Mouse (Mus musculus) retina, postnatal 1 day (tissue): ENCODE data around the gene Plcd3.

Source experiments
- DNase-seq: peaks from one replicate; pipeline ENCODE4 v3.0.0-alpha.2; 2012

Gene Plcd3

GRCm38 (mm10) chr11:103096979-103097894 lies 4.2 kb downstream of the Plcd3 start:
- DNase-seq: no peak

DNA sequence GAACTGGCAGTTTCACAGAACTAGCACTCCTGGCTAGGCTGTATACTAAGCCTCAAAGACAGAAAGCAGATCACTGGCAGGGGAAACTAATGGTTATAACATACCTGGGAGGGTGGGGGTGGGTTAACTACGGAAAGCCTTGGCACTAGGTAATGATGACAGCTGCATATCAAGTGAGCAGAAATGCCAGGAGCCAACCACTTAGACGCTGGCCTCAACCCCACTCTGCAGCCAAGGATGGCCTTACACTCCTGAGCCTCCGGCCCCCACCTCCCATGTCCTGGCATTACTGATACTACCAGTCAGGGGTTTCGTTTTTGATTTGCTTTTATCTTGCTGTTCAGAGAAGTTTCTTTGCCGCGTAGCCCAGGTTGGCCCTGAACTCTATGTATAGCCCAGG lies 5.7 kb downstream of the Plcd3 start:
- no peak for DNase-seq

DNA sequence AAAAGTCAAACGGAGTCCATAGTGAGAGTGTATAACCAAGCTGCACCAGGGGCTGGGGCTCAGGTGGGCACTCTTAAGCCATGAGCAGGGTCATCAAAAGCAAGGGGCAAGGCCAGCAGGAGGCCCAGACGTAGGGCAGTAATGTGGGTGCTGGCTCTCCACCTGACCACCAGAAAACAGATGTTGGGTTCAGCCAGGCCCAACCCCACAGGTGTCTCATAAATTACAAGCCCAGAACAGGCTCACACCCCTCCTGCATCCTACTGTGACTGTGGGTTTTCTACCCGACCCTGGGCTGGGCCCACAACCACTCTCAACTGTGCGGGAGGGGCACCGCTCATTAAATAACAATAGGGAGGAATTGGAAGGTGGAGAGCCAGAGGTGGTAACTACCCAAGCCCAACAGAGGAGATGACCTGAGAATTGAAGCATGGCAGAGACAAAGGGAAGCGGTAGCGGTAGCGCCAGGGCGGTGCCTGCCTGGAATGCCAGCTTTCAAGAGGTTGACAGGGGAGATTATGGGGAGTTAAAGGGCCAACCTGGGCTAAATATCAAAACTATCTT lies 6.3 kb downstream of the Plcd3 start:
- no peak for DNase-seq

DNA sequence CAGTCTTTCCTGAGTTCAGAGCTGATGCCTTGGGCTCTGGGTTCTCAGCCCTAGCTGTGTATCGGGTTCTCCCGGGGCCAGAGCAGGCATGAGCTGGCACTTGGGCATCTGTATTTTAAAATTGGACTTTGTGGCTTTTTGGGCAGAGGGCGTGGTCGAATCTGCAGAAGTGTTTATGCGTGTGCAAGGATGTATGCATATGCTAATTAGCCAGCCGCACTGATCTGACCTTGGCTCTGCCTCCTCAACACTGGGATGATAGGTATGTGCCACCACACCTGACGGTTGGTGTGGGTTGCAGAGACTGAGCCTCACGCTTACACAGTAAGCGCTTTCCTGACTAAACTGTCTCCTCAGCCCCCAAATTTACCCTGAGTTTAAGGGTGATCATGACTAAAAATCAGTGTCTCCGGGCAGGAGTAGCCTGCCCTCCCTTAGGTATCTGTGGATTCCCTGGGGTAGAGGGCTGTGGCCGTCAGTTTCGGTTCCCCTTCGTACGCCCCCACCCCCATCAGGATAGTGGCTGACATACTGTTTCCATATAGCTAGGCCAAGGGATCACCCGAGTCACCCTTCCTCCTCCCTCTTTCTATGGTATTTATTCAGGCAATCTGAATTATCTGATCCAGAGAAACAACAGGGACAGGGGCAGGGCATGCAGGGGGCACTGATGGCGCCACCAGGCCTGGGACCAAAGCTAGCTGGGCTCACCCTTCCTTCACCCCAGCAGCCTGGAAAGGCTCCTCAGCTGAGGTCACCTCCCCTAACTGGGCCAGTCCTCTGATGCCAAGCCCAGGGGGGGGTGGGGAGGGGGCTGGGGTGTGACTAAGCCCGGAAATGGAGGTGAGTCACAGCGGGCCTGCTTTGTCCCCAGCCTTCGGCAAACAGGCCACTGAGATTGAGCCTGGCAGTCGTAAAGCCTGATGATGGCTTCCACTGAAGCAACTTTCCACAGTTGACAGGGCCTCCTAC lies 7.3 kb downstream of the Plcd3 start:
- DNase-seq: no peak

GRCm38 (mm10) chr11:103093306-103093705 lies 8.2 kb downstream of the Plcd3 start:
- DNase-seq: no peak

DNA sequence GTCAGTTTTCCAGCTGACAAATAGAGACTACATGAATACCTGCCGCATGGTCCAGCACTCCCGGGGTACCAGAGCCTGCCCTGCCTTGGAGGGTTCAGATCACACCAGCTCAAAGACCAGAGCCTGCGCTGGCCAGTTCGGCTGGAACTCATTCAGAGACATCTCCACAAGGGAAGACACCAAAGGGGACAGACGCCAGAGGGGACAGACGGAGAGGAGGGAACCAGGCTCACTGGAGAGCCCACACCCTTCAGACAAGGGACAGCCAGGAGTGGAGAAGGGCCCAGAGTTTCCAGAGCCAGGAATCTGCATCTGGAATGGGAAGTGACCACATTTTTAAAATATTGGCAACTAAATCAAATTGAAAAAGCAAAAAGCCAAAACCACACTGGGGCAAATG lies 19.8 kb downstream of the Plcd3 start:
- DNase-seq: no peak

DNA sequence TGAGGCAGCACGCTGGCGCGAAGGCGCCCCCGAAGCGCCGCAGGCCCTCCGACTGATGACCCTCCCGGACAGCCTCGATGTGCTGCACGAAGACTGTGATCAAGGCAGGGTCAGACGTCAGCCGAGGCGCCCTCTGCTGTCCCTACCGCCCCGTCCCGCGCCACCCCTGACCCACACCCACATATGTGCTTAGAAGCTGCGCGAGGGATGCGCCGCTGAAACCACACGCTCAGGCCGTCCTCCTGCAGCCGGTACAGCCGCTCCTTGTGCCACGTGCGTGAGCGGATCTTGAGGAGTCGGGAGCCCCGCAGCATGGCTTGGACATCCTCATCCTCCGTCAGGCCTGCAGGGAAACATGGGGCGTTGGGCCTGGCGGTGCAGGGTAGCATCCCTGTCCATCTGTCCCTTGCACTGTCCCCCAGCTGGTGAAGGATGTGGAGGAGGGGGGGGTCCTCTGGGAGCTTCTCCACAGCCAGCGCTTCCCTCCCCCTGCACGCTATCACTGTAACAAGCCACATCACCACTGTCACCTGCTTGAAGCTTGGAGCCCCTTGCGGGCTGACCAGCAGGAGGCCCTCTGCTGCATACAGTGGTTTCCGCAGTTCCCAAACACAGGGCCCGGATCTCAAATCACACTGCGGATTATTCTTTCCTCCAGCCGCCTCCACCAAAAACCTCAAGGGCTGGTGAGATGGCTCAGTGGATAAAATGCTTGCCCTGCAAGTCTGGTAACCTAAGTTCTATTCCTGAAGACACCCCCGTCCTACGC lies 21.0 kb downstream of the Plcd3 start:
- DNase-seq: peak; percentile 63

DNA sequence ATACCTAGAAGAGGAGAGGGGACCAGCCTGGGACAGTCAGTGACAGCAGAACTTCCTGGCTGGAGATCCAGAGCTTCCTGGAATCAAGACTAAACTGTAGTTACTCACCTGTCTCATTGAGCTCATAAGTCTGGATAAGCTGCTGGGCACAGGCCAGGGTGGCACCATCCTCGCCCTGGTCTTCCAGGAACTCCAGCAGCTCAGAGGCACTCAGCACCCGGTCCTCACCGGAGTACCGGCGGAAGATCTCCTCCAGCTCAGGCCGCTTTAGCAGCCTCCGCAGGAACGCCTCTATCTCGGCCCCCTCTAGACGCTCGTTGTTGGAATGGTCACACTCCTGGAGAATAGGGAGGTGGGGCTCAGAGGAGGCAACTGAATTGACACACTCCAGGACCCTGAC lies 23.3 kb downstream of the Plcd3 start:
- no peak for DNase-seq

GRCm38 (mm10) chr11:103076581-103076980 lies 24.9 kb downstream of the Plcd3 start:
- no peak for DNase-seq

DNA sequence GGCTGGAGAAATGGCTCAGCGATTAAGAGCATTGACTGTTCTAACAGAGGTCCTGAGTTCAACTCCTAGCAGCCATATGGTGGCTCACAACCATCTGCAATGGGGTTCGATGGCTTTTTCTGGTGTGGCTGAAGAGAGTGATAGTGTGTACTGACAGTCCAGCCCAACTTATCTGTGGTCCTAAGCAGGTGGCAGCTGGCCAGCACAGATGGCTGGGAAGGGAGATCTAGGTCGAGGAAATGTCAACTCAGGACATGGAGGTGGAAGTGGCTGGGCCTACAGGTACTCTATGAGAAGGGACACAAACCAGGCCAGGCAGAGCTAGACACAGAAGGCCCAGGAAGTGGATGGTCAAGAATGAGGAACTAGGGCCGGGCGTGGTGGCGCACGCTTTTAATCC lies 25.4 kb downstream of the Plcd3 start:
- peak; percentile 42 for DNase-seq

DNA sequence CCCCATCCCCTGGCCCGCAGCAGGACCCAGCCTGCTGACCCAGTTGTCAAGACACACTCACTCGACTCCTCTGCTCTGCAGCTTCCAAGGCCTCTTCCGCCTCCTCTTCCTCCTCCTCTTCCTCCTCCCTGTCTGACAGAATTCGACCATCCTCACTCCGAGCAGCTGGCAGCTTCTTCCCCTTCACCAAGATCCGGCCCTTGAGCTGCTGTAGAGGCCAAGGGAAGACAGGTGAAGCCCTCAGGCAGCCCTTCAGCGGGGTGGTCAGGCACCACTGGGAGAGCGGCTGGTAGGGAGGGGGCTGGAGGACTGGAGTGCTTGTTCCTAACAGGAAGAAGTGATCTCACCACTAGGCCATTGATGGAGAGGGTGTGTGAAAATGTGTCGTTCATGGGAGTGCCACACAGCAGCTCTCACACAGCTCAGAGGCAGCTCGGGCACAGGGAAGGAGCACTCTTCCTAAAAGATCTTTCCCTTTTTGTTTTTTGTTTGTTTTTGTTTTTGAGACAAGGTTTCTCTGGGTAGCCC lies 26.6 kb downstream of the Plcd3 start:
- DNase-seq: peak; percentile 61

DNA sequence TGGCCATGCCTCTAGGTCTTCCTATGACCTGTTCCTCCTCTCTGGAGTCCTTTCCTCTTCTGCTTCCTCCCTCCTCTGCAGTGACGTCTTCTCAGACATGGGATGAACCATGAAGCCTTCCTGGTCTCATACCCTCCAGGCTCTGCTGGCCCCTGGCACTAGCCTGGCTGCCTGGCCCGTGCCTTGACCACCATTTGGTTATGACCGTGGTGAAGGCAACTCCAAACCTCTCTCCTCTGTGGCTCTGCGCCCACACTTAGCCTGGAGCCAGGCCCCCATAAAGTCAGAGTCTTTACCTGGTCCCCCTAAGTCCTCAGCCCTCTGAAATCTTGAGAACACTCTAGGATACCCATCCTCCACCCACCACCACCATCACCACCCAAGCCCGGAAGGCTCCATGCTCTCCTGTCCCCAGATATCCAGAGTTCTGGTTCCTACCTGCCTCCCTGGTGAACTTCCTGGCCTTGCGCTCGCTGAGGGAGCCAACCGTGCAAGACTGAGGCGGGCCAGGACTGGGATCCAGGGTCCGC lies 27.3 kb downstream of the Plcd3 start:
- DNase-seq: no peak

GRCm38 (mm10) chr11:103073671-103074070 lies 27.8 kb downstream of the Plcd3 start:
- DNase-seq: no peak

DNA sequence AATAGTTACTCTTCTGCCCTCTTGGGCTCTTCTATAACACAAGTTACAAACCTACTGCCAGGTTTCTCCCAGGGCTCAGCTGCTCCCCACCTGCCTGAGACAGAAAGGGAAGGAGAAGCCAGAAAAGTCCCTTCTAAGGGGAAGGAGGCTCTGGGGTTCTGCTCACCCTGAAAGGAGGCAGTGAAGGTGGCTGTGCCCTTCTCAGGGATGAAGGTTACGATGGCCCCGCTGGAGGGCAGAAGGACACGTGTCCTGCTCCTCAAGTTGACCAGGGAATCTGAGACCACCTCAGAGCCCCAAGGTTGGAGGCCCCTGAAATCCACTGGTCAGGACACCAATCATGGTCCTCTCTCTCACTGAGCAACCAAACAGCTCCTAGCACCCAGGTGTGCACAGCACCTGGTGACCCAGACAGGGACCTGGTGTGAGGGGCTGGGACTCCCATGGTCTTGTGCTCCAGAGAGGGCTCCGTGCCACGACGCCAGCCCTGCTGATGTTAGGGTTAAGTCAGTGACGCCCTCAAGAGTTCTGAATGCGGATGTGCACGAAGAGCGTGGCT lies 31.1 kb downstream of the Plcd3 start:
- DNase-seq: no peak

GRCm38 (mm10) chr11:103069731-103070130 lies 31.7 kb downstream of the Plcd3 start:
- no peak for DNase-seq

GRCm38 (mm10) chr11:103068884-103069283 lies 32.6 kb downstream of the Plcd3 start:
- DNase-seq: no peak

DNA sequence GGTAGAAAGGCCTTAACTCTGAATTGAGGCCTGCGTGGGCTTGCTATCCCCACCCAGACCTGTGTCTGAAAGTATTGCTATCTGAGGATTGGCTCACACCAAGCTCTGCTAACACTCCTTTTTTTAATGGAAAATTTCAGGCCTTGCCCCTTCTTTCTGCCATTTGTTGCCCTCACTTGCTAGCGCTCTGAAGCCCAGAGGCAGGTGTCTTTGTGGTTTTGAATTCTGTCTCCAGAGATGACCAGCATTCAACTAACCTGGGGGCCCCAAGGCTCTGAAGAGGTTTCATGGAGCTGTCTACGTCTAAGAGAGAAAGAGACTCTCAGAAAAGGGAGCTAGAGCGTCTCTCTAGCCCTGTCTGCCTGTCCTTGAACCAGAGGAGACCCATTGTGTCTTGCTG lies 33.2 kb downstream of the Plcd3 start:
- DNase-seq: no peak

GRCm38 (mm10) chr11:103067457-103068001 lies 33.9 kb downstream of the Plcd3 start:
- DNase-seq: no peak

DNA sequence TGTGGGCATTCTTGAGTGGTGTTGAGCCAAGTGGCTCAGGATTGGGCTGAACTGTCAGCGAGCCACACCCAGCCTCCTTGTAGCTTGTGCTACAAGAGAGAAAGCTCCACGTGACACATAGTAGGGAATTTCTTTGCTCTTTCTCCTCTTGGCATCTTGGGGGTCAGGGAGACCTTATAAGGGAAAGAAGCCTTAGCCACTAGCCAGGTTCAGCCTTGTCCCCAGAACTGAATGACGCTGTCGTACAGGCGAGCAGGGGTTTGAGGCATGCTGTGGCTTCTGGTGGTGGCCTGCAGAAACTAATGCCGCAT lies 34.5 kb downstream of the Plcd3 start:
- DNase-seq: no peak

- no peak for DNase-seq
These were observed 35.0 kb downstream of the Plcd3 start for GRCm38 (mm10) chr11:103066191-103067050.
